Mouse (Mus musculus): Measurements from ENCODE around the gene Tbc1d2. TPM values are rescaled to one million over a fixed set of nuclear protein-coding genes. Genes with fewer than 3 reads are reported as not detected.
"Not testable (repeated sequence)": the region's sequence is repeated elsewhere in the genome, so short reads cannot be mapped to it uniquely, and the experiment has no call there.

Gene Tbc1d2
- polyA plus RNA-seq, 1 experiment from 2014 or later: 6.7 TPM

GRCm38 (mm10) chr4:46590810-46591209, 59.2 kb downstream of the Tbc1d2 start:
- WGBS: 51% methylated on average over 4 of the region's 4 CpGs
- H3K9me3 ChIP-seq (ENCODE audit: low read length): no peaks in the 10 kb centered on the region

GRCm38 (mm10) chr4:46589946-46590684, 59.9 kb downstream of the Tbc1d2 start:
- WGBS: 67% methylated on average over 5 of the region's 5 CpGs
- Histone ChIP-seq H3K36me3 (ENCODE audit: insufficient read depth, low read length) (no peaks in the 10 kb centered on the region), H3K9me3 (ENCODE audit: low read length) (no peaks in the 10 kb centered on the region), H3K9ac (replicated peaks; ENCODE audit: low read depth) (no peak overlapping the region), H3K27me3 (replicated peaks; ENCODE audit: insufficient read depth, low read length) (no peaks in the 10 kb centered on the region), H3K27ac (ENCODE audit: low read length) (no peak overlapping the region), H3K4me2 (replicated peaks; ENCODE audit: low read depth, low read length) (no peak overlapping the region), H3K4me3 (ENCODE audit: low read depth, low read length) (no peak overlapping the region), H3K4me1 (ENCODE audit: insufficient read depth, low read depth, low read length) (no peaks in the 10 kb centered on the region)
- TF ChIP-seq EP300 (IDR thresholded peaks at IDR 0.05) (no peak), CTCF (IDR thresholded peaks at IDR 0.05) (no peak)
- DNase-seq (ENCODE audit: low spot score) (no peak), ATAC-seq (no peak)

More at GRCm38 (mm10) chr4:46590810-46591209, 59.2 kb downstream of the Tbc1d2 start:
- H3K4me2 ChIP-seq (replicated peaks; ENCODE audit: low read depth, low read length): no peak overlapping the region
- H3K27me3 ChIP-seq (replicated peaks; ENCODE audit: insufficient read depth, low read length): no peaks in the 10 kb centered on the region
- no peaks in the 10 kb centered on the region for H3K36me3 ChIP-seq (ENCODE audit: insufficient read depth, low read length)
- TF ChIP-seq EP300 (IDR thresholded peaks at IDR 0.05) (no peak), CTCF (IDR thresholded peaks at IDR 0.05) (no peak)
- ATAC-seq (no peak), DNase-seq (ENCODE audit: low spot score) (no peak)
- H3K9ac ChIP-seq (replicated peaks; ENCODE audit: low read depth): no peak overlapping the region
- no peaks in the 10 kb centered on the region for H3K4me1 ChIP-seq (ENCODE audit: insufficient read depth, low read depth, low read length)
- no peak overlapping the region for H3K27ac ChIP-seq (ENCODE audit: low read length)
- no peak overlapping the region for H3K4me3 ChIP-seq (ENCODE audit: low read depth, low read length)

- H3K36me3 ChIP-seq (ENCODE audit: insufficient read depth, low read length): no peaks in the 10 kb centered on the region
- ATAC-seq: no peak
- H3K4me3 ChIP-seq (ENCODE audit: low read depth, low read length): no peak overlapping the region
- no peak for DNase-seq (ENCODE audit: low spot score)
- 82% methylated on average over 8 of the region's 8 CpGs for WGBS
- H3K9me3 ChIP-seq (ENCODE audit: low read length): no peaks in the 10 kb centered on the region
- no peak overlapping the region for H3K9ac ChIP-seq (replicated peaks; ENCODE audit: low read depth)
- no peak overlapping the region for H3K4me2 ChIP-seq (replicated peaks; ENCODE audit: low read depth, low read length)
- H3K4me1 ChIP-seq (ENCODE audit: insufficient read depth, low read depth, low read length): no peaks in the 10 kb centered on the region
- H3K27me3 ChIP-seq (replicated peaks; ENCODE audit: insufficient read depth, low read length): no peaks in the 10 kb centered on the region
- TF ChIP-seq EP300 (IDR thresholded peaks at IDR 0.05): no peak
- no peak for TF ChIP-seq CTCF (IDR thresholded peaks at IDR 0.05)
- no peak overlapping the region for H3K27ac ChIP-seq (ENCODE audit: low read length)
Measured at GRCm38 (mm10) chr4:46589151-46589550, 60.9 kb downstream of the Tbc1d2 start.

GRCm38 (mm10) chr4:46586473-46586872, 63.5 kb downstream of the Tbc1d2 start:
- H3K36me3 ChIP-seq (ENCODE audit: insufficient read depth, low read length): no peaks in the 10 kb centered on the region
- no peak for DNase-seq (ENCODE audit: low spot score)
- no peak for ATAC-seq
- H3K4me2 ChIP-seq (replicated peaks; ENCODE audit: low read depth, low read length): no peak overlapping the region
- 73% methylated on average over 4 of the region's 4 CpGs for WGBS
- H3K4me1 ChIP-seq (ENCODE audit: insufficient read depth, low read depth, low read length): no peaks in the 10 kb centered on the region
- TF ChIP-seq CTCF (IDR thresholded peaks at IDR 0.05) (no peak), EP300 (IDR thresholded peaks at IDR 0.05) (no peak)
- no peak overlapping the region for H3K27ac ChIP-seq (ENCODE audit: low read length)
- H3K9me3 ChIP-seq (ENCODE audit: low read length): no peaks in the 10 kb centered on the region
- H3K27me3 ChIP-seq (replicated peaks; ENCODE audit: insufficient read depth, low read length): no peaks in the 10 kb centered on the region
- H3K9ac ChIP-seq (replicated peaks; ENCODE audit: low read depth): no peak overlapping the region
- H3K4me3 ChIP-seq (ENCODE audit: low read depth, low read length): no peak overlapping the region

GRCm38 (mm10) chr4:46585811-46586190, 64.2 kb downstream of the Tbc1d2 start:
- H3K36me3 ChIP-seq (ENCODE audit: insufficient read depth, low read length): no peaks in the 10 kb centered on the region
- DNase-seq (ENCODE audit: low spot score) (no peak), ATAC-seq (no peak)
- no peak overlapping the region for H3K4me3 ChIP-seq (ENCODE audit: low read depth, low read length)
- no peak overlapping the region for H3K9ac ChIP-seq (replicated peaks; ENCODE audit: low read depth)
- no peak overlapping the region for H3K27ac ChIP-seq (ENCODE audit: low read length)
- no peaks in the 10 kb centered on the region for H3K27me3 ChIP-seq (replicated peaks; ENCODE audit: insufficient read depth, low read length)
- H3K4me1 ChIP-seq (ENCODE audit: insufficient read depth, low read depth, low read length): no peaks in the 10 kb centered on the region
- no peaks in the 10 kb centered on the region for H3K9me3 ChIP-seq (ENCODE audit: low read length)
- WGBS: 58% methylated on average over 8 of the region's 8 CpGs
- no peak overlapping the region for H3K4me2 ChIP-seq (replicated peaks; ENCODE audit: low read depth, low read length)
- TF ChIP-seq CTCF (IDR thresholded peaks at IDR 0.05) (no peak), EP300 (IDR thresholded peaks at IDR 0.05) (no peak)

GRCm38 (mm10) chr4:46585041-46585810, 64.8 kb downstream of the Tbc1d2 start:
- no peaks in the 10 kb centered on the region for H3K36me3 ChIP-seq (ENCODE audit: insufficient read depth, low read length)
- no peak overlapping the region for H3K4me3 ChIP-seq (ENCODE audit: low read depth, low read length)
- no peak overlapping the region for H3K27ac ChIP-seq (ENCODE audit: low read length)
- no peaks in the 10 kb centered on the region for H3K9me3 ChIP-seq (ENCODE audit: low read length)
- H3K9ac ChIP-seq (replicated peaks; ENCODE audit: low read depth): no peak overlapping the region
- H3K27me3 ChIP-seq (replicated peaks; ENCODE audit: insufficient read depth, low read length): no peaks in the 10 kb centered on the region
- no peaks in the 10 kb centered on the region for H3K4me1 ChIP-seq (ENCODE audit: insufficient read depth, low read depth, low read length)
- no peak for TF ChIP-seq CTCF (IDR thresholded peaks at IDR 0.05)
- no peak for TF ChIP-seq EP300 (IDR thresholded peaks at IDR 0.05)
- no peak overlapping the region for H3K4me2 ChIP-seq (replicated peaks; ENCODE audit: low read depth, low read length)
- ATAC-seq: no peak
- no peak for DNase-seq (ENCODE audit: low spot score)
- WGBS: 62% methylated on average over 13 of the region's 13 CpGs

- WGBS: 55% methylated on average over 3 of the region's 3 CpGs
- not testable (repeated sequence) for H3K9me3 ChIP-seq (ENCODE audit: low read length); ATAC-seq; H3K4me2 ChIP-seq (replicated peaks; ENCODE audit: low read depth, low read length); H3K27ac ChIP-seq (ENCODE audit: low read length); H3K36me3 ChIP-seq (ENCODE audit: insufficient read depth, low read length); DNase-seq (ENCODE audit: low spot score); H3K4me3 ChIP-seq (ENCODE audit: low read depth, low read length); H3K27me3 ChIP-seq (replicated peaks; ENCODE audit: insufficient read depth, low read length); H3K4me1 ChIP-seq (ENCODE audit: insufficient read depth, low read depth, low read length); H3K9ac ChIP-seq (replicated peaks; ENCODE audit: low read depth)
Measured at GRCm38 (mm10) chr4:46584536-46584935, 65.5 kb downstream of the Tbc1d2 start.

GRCm38 (mm10) chr4:46584084-46584483, 65.9 kb downstream of the Tbc1d2 start:
- not testable (repeated sequence) for H3K4me2 ChIP-seq (replicated peaks; ENCODE audit: low read depth, low read length); H3K27me3 ChIP-seq (replicated peaks; ENCODE audit: insufficient read depth, low read length); H3K9ac ChIP-seq (replicated peaks; ENCODE audit: low read depth); H3K4me3 ChIP-seq (ENCODE audit: low read depth, low read length); DNase-seq (ENCODE audit: low spot score); H3K36me3 ChIP-seq (ENCODE audit: insufficient read depth, low read length); ATAC-seq; H3K27ac ChIP-seq (ENCODE audit: low read length); H3K4me1 ChIP-seq (ENCODE audit: insufficient read depth, low read depth, low read length); H3K9me3 ChIP-seq (ENCODE audit: low read length)
- WGBS: 89% methylated on average over 2 of the region's 6 CpGs

GRCm38 (mm10) chr4:46582024-46582423, 68.0 kb downstream of the Tbc1d2 start:
- not testable (repeated sequence) for H3K9me3 ChIP-seq (ENCODE audit: low read length); H3K4me3 ChIP-seq (ENCODE audit: low read depth, low read length); ATAC-seq; H3K9ac ChIP-seq (replicated peaks; ENCODE audit: low read depth); H3K27me3 ChIP-seq (replicated peaks; ENCODE audit: insufficient read depth, low read length); DNase-seq (ENCODE audit: low spot score); H3K36me3 ChIP-seq (ENCODE audit: insufficient read depth, low read length); H3K27ac ChIP-seq (ENCODE audit: low read length); H3K4me2 ChIP-seq (replicated peaks; ENCODE audit: low read depth, low read length); H3K4me1 ChIP-seq (ENCODE audit: insufficient read depth, low read depth, low read length)
- WGBS: 88% methylated on average over 9 of the region's 9 CpGs

Data from lung, postnatal 0 days (tissue).